Mouse (Mus musculus) lung, postnatal 10 days (tissue): ENCODE data around the gene Jagn1.
A peak's percentile ranks its signal among the peaks of the same experiment; 100 is the strongest.

Experiments used
- DNase-seq: peaks from one replicate; pipeline ENCODE4 v3.0.0; 2021

The Jagn1 gene

DNA sequence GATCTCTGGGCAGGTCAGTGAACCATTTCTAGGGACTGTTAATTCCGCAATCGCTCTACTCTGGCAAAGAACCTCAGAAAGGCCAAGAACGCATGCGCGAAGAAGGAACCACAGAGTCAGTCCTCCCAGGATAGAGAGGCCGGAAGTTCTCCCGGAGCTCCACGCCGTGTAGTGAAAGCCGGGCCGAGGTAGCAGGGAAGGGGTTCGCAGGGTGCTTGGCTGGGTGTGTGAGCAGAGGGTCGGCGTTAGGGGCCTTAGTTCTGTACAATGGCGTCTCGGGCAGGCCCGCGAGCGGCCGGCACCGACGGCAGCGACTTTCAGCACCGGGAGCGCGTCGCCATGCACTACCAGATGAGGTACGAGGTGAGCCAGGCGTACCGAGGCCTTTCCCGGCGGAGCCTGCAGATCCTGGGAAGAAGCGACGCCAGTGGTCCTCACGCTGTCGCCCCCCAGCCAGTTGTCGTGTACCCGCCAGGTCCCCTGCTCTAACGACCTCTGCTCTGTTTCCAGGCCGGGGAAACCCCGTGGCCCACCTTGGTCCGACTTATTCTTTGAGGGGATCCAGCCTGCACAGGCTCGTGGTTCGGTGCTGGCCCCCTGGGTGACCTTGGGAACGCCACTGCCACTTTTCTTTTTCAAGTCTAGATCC is at the start of gene Jagn1:
Jagn1 (plus strand) TSS at position 128 of the 649 bp plus-strand sequence.
- DNase-seq: peak; percentile 95

DNA sequence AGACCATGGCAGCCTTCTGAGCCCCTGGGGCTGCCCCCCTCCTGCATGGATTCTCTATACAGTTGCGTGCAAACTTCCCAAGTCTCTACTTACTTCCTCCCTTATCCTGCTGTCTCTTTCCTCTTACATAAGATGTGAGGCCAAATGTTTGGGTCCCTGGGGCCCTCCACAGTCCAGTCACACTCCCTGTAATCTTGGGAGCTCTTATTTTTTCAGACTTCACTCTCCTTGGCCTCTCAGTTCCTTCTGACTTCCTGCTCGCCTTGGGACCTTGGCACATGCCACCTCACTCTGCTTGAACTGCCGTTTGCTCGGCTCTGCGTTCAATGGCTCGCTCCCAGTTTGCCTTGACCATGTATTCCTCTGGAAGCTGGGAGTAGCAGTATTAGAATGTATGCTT is 48.4 kb upstream of the Jagn1 start:
- DNase-seq: no peak

DNA sequence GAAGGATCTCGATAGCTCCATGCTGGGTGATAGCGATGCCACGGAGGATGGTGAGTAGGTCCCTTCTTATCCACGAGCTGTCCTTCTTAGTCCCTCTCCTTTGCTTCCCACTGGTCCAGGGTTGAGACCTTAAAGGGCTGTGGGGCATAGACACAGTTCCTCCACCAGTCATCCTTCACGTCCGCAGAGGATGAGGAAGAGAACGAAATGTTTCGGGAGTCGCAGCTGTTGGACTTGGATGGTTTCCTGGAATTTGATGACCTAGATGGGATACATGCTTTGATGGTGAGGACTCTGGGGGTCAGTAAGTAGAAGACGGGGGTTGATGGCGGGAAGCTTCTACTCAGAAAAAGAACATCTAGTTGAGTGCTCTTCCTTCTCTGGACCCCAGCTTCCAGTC is 47.6 kb upstream of the Jagn1 start:
- no peak for DNase-seq

DNA sequence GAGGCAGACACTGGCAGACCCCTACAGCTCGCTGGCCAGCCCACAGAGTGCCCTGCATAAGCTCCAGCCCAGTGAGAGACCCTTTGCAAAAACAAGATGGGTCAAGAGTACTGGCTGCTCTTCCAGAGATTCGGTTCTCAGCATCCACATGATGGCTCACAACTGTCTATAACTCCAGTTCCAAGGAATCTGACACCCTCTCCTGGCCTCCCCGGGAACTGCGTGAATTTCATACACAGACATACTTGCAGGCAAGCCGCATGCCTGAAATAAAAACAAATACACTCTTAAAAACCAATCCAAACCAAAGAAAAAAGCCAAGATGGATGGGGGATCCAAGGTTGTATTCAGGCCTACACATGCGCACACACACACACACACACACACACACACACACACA is 46.9 kb upstream of the Jagn1 start:
- no peak for DNase-seq

DNA sequence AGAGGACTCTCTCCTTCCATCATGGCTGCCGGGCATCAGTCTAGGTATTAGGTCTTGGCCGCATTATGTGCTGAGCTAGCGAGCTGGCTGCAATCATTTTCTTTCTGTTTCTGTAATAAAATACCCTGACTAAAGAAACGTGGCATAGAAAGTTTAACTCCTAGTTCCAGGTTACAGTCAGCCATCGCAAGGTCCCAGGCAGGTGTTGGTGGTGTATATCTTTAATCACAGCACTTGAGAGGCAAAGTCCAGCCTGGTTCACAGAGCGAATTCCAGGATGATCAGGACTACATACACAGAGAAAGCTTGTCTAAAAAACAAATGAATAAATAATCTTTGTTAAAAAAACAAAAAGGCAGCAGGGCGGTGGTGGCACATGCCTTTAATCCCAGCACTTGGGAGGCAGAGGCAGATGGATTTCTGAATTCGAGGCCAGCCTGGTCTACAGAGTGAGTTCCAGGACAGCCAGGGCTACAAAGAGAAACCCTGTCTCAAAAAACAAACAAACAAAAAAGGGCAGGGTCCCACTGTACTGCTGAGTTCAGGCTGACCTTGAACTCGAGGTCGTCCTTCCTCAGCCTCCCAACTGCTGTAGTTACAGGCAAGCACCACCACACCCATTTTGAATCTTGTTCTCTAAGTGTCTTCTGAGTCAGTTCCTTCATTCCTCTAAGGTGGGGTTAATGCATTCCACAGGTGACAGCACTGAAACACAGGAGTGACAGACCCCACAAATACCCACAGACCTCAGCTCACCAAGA is 45.9 kb upstream of the Jagn1 start:
- no peak for DNase-seq

DNA sequence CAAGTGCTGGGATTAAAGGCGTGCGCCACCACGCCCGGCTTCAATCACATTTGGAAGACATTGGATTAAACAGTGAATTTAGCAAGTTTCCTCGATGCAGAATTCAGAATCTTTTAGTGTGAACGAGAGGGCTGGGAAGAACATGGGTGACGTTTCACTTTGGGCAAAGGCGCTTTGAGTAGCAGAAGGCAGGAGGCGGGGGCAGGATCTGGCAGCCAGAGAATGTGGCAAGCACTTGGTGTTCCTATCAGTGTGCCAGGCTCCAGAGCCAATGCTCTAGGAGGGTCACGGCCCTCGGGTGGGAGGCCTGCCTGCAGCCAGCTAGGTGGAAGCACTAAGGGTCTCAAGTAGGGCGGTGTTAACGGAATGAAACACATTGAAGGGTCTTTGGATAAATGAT is 40.3 kb upstream of the Jagn1 start:
- DNase-seq: no peak

DNA sequence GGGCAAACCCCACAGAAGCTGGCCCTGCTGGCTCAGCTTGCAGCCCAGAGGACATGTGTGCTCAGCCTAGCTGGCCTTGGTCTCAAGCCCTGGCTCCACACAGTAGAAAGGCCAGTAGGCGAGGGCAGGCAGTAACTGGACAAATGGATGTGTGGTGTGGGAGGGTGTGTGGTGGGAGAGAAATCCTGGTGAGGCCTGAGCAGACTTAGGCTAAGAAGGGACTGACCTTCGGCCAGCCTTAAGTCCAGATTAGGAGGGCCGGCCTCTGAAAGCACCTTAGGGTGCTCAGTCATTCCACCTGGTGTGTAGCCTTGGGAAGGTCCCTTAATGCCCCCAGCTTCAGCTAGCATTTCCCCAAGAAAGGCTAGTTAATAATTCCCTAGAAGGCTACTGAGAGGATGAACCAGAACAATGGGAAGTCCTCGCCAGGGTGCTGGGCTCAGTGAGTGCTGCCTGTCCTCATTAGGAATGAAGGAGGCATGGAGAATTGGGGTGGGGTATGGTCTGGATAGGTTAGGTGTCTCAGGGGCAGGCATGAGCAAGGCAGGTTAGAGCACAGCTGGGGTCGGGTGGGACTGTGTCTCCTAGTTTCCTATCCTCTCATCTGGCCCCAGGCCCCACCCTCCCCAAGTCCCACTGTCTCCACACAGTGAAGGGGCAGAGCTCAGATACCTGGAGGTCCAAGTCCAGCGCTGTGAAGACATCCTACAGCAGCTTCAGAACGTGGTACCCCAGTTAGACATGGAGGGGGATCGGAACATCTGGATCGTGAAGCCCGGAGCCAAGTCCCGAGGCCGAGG is 37.5 kb upstream of the Jagn1 start:
- DNase-seq: no peak

DNA sequence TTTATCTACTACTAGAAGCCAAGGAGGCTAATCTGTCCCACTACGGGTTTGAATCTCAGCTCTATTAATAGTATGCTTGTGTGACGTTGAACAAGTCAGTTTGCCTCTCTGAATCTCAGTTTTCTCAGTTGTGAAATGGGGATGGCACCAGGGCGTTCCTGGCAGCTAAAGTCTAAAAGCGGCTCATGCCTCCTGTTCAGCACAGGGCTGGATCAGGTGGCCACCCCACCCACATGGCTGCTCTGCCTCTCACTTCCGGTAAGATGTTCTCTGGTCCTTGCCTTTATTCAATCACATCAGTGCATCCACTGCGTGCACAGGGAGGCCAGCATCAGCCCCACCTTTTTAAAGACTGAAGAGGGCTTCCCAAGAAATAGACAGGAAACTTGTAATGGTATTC is 36.9 kb upstream of the Jagn1 start:
- DNase-seq: no peak

DNA sequence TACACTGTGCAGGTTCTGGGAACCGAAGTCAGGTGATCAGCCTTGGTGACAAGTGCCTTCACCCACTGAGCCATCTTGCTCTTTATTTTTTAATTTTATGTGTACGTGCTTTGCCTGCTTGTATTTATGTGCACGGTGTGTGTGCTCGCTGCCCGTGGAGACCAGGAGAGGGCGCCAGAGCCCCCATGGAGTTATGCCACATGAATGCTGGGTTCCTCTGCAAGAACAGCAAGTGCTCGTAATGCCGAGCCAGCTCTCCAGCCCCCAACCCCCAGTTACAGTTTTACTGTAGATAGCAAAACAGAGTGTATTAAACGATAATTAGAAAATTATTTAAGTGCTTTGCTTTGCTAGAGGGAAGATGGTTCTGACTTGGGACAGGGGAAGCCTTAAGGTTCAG is 35.7 kb upstream of the Jagn1 start:
- DNase-seq: no peak

DNA sequence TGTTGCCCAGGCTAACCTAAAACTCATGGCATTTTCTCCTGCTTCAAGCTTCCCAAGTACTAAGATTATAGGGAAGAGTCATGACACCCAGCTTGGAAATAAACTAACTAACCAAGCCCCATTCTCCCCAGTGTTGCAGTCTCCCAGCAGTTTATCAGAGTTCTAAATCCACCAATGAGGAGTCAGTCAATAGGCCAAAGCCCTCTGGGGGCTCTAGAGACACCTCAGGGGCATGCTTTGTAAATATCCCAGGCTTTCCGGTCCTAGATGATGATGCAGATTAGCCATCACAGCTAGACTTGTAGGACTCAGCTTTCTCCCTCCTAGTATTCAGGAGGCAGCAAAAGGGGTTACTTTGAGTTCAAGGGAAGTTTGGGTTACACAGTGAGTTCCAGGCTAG is 32.4 kb upstream of the Jagn1 start:
- no peak for DNase-seq

DNA sequence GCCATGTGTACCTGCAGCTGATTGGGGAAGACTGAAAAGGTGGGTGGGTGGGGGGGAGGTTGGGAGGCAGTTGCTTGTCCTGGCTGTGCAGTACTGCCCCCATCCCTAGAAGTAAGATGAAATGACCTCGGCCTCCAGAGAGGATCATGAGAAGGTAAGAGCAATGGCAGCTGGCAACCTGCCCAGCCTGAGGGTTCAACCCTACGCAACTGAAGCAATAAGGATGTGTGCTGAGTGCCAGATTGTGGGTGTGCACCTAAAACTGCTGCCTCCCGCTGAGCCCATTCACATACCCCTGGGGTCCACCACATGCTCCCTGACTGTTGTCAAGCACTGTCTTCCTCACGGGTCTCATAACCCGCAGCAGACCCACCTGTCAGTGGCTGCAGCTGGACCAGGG is 26.0 kb upstream of the Jagn1 start:
- no peak for DNase-seq

DNA sequence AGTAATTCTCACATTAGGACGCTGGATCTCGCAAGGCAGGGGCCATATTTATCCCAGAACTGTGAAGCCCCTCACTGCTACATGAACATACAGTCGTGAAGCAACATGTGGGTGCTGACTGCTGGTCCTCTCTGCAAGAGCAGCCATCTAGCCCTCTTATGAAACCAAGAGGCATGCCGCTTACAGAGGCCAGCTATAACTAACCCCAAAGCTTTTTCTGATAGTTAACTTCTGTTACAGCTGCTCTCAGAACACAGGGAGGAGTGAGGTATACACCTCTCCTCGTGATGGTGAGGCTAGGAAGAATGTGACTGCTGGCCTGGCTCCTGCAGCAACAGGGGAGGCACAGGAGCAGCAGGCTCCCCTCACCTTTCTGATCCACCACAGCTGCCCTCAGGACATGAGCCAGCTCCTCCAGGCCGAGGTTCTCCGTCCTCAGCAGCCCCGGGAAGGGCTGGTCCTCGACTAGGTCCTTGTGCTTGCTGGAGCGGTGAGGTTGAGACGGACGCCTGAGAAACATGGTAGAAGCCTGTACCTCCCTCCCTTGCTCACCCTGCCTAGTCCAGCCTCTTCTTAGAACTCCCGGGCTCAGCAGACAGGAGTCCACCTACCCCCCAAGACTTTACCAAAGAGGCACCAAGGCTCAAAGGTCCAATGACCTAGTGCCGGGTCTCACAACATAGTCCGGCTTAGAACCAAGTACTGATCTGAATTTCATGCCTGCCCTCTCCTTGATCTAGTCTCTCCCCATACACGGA is 23.7 kb upstream of the Jagn1 start:
- no peak for DNase-seq

DNA sequence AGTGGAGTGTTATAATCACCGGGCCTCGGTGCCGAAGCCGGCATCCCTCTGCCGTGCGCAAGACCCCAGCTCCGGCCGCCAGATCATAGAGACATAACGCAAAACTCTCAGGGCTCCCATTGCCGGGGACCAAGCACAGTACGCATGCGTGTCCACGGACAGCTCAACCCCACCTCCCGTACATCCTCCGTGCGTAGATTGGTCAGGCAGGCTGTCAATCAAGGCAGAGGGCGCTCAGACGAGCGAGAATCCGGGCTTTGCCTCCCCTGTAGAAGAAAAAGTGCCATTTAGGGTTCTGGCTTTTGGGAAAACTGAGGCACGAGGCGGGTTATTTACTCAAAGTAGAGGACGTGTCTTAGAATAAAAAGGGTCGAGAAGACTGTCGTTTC is 23.2 kb upstream of the Jagn1 start, which contains the start of gene Rpusd3:
Rpusd3 (minus strand) TSS at position 142 of the 389 bp plus-strand sequence.
- peak; percentile 99 for DNase-seq

DNA sequence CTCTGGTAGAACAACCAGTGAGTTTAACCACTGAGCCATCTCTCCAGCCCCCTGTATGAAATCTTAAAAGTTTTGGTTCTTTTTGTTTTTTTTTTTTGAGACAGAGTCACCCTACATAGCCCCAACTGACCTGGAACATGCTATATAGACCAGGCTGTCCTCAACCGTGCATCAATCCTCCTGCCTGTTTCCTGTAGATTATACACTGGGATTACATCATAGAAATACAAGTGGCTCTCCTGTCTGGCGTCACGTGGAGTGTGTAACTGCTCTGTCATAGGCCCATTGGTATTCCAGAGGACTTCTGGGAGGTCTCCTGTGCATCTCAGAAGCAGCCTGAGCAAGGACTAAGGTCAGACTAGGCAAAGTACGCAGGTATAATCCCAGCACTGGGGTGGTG is 19.4 kb upstream of the Jagn1 start:
- DNase-seq: no peak

DNA sequence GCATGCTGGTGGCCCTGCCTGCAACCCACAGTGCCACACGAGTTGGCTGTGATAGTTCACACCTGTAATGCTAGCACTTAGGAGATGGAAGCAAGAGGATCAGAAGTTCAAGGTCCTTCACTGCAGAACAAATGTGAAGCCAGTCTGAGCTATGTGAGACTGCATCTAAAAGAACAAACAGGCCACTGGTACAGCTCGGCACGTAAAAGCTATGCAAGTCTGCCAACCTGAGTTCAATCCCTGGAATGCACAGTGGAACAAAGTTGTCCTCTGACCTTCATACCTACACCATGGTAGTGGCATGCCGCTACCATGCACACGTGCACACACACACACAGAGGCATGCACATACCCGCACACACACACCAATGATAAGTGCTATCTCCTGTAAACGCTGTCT is 18.2 kb upstream of the Jagn1 start:
- DNase-seq: no peak

DNA sequence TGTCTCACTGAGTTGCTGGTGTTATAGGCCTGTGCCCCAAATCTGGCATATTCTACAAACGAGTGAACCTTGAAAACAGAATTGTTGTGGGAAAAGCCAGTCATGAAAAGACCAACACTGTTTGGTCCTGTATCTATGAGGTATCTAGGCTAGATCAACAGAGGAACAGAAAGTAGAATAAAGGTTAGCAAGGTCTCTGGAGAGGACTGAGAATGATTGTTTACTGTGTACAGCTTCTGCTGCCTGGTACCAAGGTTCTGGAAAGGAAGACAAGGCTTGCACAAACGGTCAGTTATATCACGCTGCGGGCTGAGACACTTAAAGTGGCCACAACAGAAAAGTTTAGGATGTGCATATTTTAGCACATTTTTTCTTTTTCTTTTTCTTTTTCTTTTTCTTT is 15.7 kb upstream of the Jagn1 start:
- no peak for DNase-seq

DNA sequence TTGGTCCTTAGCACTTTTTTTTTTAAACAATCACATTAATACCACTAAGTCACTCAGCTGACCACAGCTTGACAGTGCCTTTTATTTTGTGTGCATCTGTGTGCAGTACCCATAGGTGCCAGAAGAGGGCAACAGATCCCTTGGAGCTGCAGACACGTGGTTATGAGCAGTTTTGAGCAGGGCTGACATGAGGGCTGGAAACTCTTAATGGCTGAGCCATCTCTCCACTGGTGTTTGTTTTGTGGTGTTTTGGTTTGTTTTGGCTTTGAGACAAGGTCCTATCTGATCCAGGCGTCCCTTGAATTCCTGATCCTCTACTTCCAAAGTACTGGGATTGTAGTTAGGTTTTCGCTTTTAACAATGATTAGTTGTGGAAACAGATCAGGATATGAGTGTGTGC is 15.0 kb upstream of the Jagn1 start:
- DNase-seq: peak; percentile 61

DNA sequence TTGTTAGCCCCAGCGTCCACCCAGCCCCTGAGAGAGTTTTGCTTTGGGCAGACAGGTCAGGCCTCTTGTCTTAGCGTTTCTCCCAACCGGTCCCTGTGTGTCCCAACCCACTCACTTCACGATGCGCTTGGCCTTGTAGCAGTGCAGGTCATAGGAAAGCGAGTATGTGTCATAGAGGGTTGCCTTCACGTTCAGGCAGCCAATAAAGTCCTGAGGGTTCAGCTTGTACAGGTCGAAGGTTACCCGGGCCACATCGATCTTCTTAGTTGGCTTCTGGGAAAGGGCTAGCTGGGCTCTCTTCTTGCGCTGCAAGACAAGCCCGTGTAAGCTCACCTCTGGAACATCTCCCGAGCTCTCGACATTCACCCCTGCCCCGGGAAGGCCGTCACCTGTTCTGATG is 14.4 kb upstream of the Jagn1 start:
- no peak for DNase-seq

DNA sequence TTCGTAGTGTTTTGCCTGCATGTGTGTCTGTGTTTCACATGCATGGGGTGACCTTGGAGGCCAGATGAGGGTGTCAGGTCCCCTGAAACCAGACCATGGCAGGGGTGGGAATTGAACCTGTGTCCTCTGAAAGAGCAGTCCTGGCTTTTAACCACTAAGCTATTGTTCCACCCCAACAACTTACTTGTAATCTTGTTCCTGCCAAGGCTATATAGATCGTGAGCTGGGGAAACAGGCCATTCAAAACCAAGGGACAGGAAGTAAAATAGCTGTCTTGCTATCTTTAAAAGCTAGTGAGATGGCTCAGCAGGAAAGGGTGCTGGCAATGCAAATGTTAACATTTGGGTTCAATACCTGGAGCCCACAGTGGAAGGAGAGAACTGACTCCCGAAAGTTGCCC is 12.4 kb upstream of the Jagn1 start:
- DNase-seq: no peak

DNA sequence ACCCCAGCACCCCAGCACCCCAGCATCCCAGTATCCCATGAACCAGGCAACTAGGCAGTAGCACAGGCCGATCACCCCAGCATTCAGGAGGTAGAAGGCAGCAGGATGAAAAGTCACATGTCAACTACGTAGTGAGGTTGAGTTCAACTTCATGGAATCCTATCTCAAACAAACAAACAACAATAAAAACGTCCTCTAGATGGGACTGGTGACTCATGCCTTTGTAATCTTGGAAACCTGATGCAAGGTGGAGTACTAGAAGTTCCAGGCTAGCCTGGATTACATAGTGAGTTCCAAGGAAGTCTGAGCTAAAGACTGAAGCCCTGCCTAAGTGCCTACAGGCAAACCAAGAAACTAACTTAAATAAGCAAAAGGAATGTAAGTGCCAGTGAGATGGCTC is 11.5 kb upstream of the Jagn1 start:
- DNase-seq: no peak

DNA sequence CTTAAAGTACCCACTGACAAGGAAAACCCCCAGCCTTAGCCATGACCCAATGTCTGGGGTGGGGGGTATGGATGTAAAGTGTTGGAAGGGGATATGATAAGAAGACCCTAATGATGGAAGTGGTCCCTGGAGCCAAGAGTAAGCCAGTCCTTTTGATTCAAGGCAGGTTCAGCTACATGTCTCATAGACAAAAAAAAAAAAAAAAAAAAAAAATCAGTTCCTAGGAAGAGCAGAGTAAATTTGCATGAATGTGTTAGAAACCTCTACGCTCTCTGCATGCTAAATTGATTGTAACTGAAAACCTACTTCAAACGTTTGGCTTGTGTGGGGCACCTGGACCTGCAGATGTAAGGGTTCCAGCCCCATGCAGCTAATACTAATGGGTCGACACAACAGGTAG is 10.6 kb upstream of the Jagn1 start:
- no peak for DNase-seq

DNA sequence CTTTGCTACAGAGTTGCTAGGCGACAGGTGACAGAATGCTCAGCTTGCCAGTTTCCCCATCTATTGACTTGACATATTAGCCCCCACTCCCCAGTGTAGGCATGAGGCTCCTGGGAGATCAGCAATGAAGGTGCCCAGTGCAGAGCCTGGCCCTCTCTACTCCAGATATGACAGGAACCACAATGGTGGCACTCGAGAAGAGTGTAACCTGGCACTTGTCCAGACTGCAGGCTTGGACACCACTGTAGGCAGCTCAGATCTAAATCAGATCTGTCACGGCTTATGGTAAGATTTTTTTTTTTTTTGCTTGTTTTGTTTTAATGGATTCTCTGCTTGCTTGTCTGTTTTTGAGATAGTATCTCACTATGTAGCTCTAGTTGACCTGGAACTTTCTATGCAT is 8.7 kb upstream of the Jagn1 start:
- DNase-seq: no peak

DNA sequence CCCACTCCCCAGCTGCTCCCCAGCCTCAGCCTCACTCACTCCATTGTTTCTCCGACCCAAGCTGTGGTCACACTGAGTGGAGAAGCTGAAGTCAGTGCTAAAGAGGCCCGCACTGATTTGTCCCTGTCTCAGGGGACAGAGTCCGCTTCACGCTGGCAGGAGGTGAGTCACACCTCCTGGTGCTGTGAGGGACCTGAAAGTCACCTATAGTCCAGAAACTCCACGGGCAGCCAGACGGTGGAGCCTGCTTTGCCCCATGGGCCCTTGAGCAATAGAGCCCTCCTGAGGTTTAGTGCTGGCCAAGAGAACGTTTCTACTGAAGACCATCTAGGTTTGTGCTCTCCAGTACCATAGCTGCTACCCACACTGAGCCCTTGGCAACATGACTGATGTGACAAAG is 7.7 kb upstream of the Jagn1 start:
- no peak for DNase-seq
